Mouse (Mus musculus) thymus, postnatal 36 days (tissue): Measurements from ENCODE around the gene Zfp1.
A peak's percentile ranks its signal among the peaks of the same experiment; 100 is the strongest.

Source experiments
- DNase-seq, 2 experiments: peaks; one replicate each; pipeline ENCODE4 v3.0.0; 2022; ENCODE audit warnings: mixed read lengths in 2 of 2

Zfp1 gene

DNA sequence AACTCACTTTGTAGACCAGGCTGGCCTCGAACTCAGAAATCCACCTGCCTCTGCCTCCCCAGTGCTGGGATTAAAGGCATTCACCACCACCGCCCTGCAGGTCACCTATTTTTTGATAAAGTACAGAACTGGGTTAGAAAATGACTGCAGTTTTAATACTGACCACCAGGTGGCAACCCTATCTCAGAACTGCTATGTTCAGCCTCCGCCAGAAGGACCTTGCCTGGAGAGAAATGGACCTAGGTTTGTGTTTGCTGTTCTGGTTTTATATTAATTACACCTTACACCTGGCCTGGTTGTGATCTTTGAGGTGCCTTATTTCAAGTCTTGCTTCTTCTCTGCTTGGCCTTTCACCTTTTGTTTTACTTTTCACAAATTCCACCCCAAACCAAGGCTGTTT lies 34.9 kb downstream of the Zfp1 start:
- DNase-seq = no peak

DNA sequence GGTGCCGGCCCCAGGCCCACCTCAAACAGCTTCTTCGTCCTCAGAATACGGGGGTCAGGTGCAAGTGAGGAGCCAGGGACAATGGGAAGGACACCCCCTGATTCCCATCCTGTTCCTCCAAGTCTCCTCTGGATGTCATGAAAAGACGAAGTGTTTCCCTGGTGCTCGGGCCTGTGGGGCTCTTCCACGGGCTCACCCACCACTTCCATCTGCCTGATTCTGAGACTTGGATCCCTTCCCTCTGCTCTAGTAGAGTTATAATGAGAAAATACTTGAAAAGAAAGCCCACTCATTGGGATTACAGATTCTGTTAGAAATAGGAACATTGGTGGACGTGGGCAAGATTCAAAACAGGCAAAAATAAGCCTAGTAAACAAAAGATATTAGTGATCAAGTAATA lies 35.6 kb downstream of the Zfp1 start:
- DNase-seq = no peak

- DNase-seq = no peak
Measured at GRCm38 (mm10) chr8:111680423-111681028, 37.3 kb downstream of the Zfp1 start.

GRCm38 (mm10) chr8:111681153-111681552 lies 38.0 kb downstream of the Zfp1 start:
- DNase-seq = no peak

DNA sequence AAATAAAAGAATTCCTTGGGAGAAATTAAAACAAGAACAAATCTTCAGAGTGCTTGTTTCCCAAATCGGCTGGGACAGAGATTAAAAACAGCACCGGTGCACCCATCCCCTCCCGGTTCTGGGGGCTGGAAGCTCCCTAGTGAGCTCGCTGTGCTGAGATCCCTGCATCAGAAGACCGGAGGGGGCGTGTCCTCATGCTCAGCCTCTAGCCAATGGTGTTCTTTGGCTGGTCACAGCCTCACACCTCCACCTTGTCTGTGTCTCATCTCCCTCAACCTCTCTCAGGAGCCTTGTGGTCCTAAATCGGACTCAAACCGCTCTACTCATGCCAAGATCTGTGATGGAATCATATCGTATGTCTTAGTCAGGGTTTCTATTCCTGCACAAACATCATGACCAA lies 39.3 kb downstream of the Zfp1 start:
- DNase-seq = no peak

DNA sequence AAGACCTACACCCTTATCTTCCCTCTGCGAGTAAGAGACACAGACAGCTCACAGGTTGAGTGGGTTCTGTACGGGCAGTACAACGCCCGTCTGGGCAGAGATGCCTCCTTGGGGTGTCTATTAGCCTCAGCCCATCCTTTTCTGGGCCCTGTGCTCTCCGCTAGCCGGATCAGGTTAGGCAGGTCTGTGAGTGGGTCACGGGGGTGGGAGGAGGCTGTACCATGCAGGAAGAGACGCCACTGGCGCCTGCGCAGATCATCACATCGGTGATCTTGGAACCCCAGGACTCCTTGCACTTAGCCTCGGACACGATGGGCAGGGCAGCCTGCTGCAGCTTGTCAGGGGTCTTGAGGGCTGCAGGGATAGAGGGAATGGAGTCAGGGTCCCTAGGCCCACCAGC lies 43.7 kb downstream of the Zfp1 start:
- DNase-seq = no peak

- no peak for DNase-seq
Measured at GRCm38 (mm10) chr8:111690960-111691445, 47.8 kb downstream of the Zfp1 start, which contains the start of gene Ctrb1. Gene Ctrb1, minus strand, starts transcription at chr8:111691010.

DNA sequence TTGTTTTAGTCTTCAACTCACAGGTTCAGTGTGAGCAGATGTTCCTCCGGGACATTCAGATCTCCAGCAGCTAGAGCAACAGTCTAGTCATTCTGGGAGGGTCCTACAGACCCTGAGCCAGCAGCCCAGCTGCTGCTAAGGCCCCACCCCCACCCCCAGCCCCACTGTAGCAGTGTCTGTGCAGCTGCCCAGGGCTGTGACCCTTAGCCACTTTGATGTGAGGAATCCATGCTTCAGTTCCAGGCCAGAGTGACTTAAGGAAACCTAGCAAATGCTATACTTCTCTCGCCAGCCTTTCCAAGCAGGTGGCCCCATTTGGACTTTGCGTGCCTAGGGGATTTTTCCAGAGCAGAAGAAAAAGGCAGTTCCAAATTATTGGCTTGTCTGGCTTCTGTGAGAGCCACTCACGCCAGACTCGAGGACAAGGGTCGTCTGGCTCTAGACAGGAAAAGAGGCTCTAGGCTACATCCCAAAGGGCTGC lies 50.1 kb downstream of the Zfp1 start:
- DNase-seq = no peak

- DNase-seq = no peak
Measured at GRCm38 (mm10) chr8:111695441-111695840, 52.2 kb downstream of the Zfp1 start.

GRCm38 (mm10) chr8:111697655-111698054 lies 54.5 kb downstream of the Zfp1 start:
- DNase-seq = no peak

- DNase-seq = no peak
Measured at GRCm38 (mm10) chr8:111699035-111699434, 55.8 kb downstream of the Zfp1 start.

DNA sequence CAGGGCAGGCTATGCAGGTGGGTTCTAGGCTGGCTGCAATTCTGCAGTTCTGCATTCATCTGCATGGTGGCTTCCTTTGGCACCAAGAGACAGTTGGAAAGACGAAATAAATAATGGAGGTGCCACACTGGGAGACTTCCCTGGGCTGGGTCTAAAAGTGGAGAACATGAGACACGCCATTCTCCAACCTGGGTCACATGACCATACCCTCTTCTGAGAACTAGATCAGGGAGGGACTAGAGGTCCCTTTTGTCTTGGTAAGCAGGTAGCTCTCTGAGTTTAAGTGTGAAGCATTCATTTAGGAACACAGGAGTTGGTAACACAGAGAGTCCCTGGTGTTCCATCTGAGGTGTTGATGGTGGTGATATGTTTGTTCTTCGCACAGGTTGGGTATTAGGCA lies 57.0 kb downstream of the Zfp1 start:
- DNase-seq = no peak

DNA sequence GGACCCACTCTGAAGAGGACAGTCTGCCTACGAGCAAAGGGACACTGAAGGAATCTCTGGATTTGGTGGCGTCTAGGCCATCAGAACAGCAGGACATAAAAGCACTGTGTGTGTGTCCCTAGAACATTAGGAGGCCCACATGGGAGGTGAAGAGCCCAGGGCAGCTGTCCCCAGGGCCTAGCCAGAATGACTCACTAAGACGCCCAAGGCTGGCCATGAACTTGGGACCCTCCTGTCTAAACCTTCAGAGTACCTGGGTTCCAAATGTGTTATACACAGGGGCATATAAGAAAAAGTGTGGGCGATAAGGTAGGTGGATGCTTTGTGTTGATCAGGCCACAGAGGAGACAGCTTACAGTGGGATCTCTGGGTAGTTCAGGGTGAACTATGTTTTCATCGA lies 57.5 kb downstream of the Zfp1 start:
- no peak for DNase-seq

DNA sequence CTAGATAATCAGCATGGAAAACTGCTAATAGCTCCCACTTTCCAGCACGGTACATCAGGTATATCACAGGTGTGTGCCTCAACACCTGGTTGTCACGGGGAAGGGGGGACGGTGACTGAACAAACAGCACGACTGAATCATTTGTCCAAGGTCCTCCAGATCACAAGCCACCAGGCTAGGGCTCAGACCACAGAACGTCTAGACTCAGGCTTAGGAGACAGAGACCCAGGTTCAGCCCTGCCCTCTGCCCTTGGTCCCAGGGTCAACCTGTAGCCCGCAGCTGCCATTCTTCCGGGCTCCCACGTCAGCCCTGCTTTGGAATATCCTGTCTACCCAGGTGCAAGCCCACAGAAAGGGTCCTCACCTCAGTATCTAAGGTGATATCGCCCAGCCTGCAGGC lies 58.2 kb downstream of the Zfp1 start:
- DNase-seq = no peak

GRCm38 (mm10) chr8:111704585-111704984 lies 61.4 kb downstream of the Zfp1 start:
- DNase-seq = no peak

DNA sequence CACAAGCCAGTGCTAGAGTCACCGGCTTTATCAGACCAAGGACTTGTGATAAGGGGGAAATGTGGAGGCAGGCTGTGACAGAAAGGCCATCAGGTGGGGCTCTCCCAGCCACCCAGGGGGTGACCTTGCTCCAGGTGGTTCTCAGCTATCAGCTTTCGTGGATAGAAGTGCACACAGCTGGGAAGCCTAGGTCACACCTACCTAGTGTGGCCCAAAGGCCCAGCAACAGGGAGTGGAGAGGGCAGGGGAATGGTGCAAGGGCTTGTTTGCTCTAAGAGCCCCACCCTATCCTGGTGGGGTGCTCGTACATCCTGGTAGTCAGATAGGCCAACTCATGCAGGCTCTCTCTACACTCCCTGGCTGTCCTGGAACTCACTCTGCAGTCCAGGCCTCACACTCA lies 62.0 kb downstream of the Zfp1 start:
- DNase-seq = no peak

DNA sequence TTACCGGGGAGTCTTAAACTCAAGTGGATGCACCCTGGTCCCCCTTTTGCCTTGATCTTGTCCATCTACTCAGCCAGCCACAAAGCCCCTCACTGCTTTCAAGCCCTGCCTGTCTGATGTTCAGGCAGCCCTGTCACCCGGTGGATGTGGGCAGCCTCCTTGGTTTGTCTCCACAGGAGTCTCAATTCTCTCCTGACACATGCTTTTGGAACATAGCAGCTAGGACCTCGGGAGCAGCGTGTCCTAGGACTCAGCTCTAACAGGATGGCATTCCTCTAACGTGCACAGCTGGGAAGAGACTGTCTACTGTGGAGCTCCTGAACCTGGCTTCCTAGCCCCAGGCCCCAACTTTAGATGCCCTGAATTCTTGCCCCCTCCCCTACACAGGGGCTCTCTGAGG lies 62.5 kb downstream of the Zfp1 start:
- DNase-seq = no peak

DNA sequence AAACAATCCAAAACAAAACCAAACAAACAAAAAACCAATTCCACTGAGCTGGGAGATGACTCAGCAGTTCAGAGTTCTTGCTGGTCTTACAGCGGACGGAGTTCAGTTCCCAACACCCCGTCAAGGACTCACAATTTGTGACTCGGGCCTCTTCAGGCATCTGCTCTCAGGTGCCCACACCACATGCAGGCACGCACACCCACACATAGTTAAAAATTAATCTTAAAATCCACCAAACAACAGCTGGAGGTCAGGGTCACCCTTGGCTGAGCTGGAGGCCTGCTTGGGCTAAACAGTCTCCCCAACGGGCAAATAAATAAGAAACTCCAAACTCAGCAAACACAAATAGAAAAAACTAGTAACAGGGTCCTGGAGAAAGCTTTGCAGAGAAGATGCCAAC lies 65.1 kb downstream of the Zfp1 start:
- DNase-seq = no peak

DNA sequence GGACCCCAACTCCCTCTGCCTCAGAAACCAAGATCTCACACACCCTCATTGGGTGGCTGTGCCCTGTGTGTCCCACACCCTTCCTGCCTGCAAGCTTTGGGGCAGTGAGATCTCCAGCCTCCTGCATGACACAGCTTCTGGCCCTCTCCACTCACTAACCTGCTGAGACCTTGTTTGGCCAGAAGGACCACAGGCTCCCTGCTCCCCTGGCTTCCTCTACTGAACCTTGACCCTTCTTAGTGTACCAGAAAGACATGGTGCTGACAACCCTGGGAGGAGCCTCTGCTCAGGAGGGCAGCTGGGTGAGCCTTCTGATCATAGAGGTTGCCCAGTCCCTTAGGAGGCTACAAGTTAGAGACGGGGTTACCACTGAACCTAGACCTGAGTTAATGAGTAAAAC lies 66.0 kb downstream of the Zfp1 start:
- DNase-seq = no peak

DNA sequence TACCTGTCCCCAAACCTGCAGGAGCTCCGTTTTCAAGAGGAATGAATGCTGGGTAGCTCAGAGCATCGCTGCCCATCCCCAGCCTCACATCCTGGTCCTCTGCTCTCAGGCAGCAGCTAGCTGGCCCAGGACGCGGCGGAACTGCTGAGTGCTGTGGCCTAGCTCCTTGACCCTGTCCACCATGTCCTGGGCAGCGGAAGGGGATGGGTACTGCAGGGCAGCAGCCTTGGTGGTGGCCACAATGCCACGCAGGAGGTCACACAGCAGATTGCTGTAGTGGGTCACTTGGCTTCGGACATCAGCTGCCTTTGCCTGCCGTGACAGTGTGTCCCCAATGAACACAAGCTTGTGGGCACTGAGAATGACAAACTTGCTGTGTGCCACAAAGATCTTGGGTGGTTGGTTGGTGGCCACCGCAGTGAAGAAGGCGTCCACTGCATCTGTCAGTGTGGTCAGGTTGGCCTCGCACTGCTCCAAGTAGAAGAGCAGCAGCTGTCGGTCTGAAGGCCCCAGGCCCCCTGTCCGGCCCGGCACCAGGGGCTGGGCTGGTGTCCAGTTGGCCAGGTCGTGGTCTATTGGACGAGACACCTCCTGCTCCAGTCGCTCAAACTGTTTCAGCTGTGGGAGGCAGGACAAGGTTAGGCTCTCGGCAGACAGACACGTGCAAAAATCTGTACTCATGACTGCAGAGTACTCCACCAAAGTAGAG lies 67.7 kb downstream of the Zfp1 start:
- no peak for DNase-seq

GRCm38 (mm10) chr8:111712135-111712534 lies 68.9 kb downstream of the Zfp1 start:
- DNase-seq = no peak

- DNase-seq = peak; percentile 58 to 61
Measured at GRCm38 (mm10) chr8:111712588-111712987, 69.4 kb downstream of the Zfp1 start.

- DNase-seq = no peak
Measured at GRCm38 (mm10) chr8:111713291-111713690, 70.1 kb downstream of the Zfp1 start.

- no peak for DNase-seq
Measured at GRCm38 (mm10) chr8:111713817-111714216, 70.6 kb downstream of the Zfp1 start.

DNA sequence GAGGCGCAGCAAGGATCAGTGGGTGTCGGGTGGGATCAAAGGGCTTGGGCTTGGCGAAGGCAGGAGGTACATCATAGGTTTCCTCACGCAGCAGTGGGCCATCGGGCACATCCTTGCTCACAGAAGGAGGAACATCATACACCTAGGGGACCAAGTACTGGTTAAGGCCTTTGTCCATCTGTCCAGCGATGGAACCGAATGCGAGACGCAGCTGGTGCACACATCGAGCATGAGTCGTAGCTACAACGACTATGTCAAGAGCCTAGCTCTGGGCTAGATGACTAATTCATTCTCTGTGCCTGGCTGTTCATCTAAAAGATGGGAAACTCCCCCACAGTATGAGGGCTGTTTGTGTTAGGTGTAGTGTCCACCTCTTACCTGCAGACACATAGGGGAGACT lies 71.1 kb downstream of the Zfp1 start:
- no peak for DNase-seq
